Mouse (Mus musculus) forebrain, embryonic 13.5 days (tissue): ENCODE data around the gene Ell. TPM values are rescaled to one million over a fixed set of nuclear protein-coding genes. Genes with fewer than 3 reads are reported as not detected.
A peak's percentile ranks its signal among the peaks of the same experiment; 100 is the strongest.
"Not testable (repeated sequence)": the region's sequence is repeated elsewhere in the genome, so short reads cannot be mapped to it uniquely, and the experiment has no call there.

ENCODE experiments used
- ATAC-seq: fragments of 200-750 bp; cut with Nextera tagmentation; 2 replicates; pipeline ENCODE4 v1.8.0; 2017
- H3K27ac ChIP-seq: fragments of 300-500 bp; sonication (generic); 2 replicates; pipeline ENCODE4 v1.5.1; 2015; ENCODE audit warnings: inconsistent platforms, mild to moderate bottlenecking, moderate library complexity
- H3K27me3 ChIP-seq: fragments of 300-500 bp; sonication (generic); 2 replicates; pipeline ENCODE4 v1.6.1; 2015; ENCODE audit warnings: mild to moderate bottlenecking, inconsistent platforms
- H3K36me3 ChIP-seq: fragments of 300-500 bp; sonication (generic); 2 replicates; pipeline ENCODE4 v1.6.1; 2015; ENCODE audit warnings: mild to moderate bottlenecking, inconsistent platforms; ENCODE audit not compliant: poor library complexity, severe bottlenecking
- H3K4me1 ChIP-seq: fragments of 300-500 bp; sonication (generic); 2 replicates; pipeline ENCODE4 v1.6.1; 2015; ENCODE audit warnings: inconsistent platforms
- H3K4me2 ChIP-seq: fragments of 300-500 bp; sonication (generic); 2 replicates; pipeline ENCODE4 v1.6.1; 2015; ENCODE audit warnings: inconsistent platforms, mild to moderate bottlenecking, moderate library complexity
- H3K4me3 ChIP-seq: fragments of 300-500 bp; sonication (generic); 2 replicates; pipeline ENCODE4 v1.5.1; 2015; ENCODE audit warnings: mild to moderate bottlenecking, inconsistent platforms
- H3K9ac ChIP-seq: fragments of 300-500 bp; sonication (generic); 2 replicates; pipeline ENCODE4 v1.6.1; 2015; ENCODE audit warnings: mild to moderate bottlenecking, inconsistent platforms
- H3K9me3 ChIP-seq: fragments of 300-500 bp; sonication (generic); replicated peaks from 2 replicates; pipeline ENCODE4 v1.6.1; 2016; ENCODE audit warnings: inconsistent platforms
- WGBS: fragments of 180-500 bp; shearing (Covaris S2); methylation state at CpG from one replicate; pipeline ENCODE4 v1.1.7; 2015; 5-methylcytosine and 5-hydroxymethylcytosine counted together
- polyA plus RNA-seq: library from polyadenylated mRNA; unstranded; fragments of >200 nt; fragmentation: Nextera tagmentation; extraction: Ambion mirVana; gene quantifications from 2 replicates; pipeline ENCODE4 v1.2.1, GENCODE M21; 2015

The Ell gene
- polyA plus RNA-seq, 1 experiment from 2014 or later, result 16.6 TPM

GRCm38 (mm10) chr8:70510228-70510915, 28.9 kb upstream of the Ell start, which contains the start of gene Uba52:
Gene Uba52 (minus strand): TSS chr8:70510801.
- no peaks in the 10 kb centered on the region for H3K27me3 ChIP-seq
- peaks cover 48% of the 10 kb centered on the region for H3K36me3 ChIP-seq
- H3K4me3 ChIP-seq, result peak within 1 kb of the TSS; percentile 98
- ATAC-seq, result peak; percentile 88
- peak within 1 kb of the TSS; percentile 99 for H3K4me2 ChIP-seq
- H3K27ac ChIP-seq, result peak within 1 kb of the TSS; percentile 92
- peaks cover 34% of the 10 kb centered on the region for H3K4me1 ChIP-seq
- H3K9ac ChIP-seq, result peak within 1 kb of the TSS; percentile 98
- H3K9me3 ChIP-seq, result no peaks in the 10 kb centered on the region
- 1% methylated on average over 63 of the region's 74 CpGs for WGBS

GRCm38 (mm10) chr8:70511174-70511573, 28.1 kb upstream of the Ell start:
- peak overlapping the region; percentile 98 for H3K9ac ChIP-seq
- peak overlapping the region; percentile 98 for H3K4me3 ChIP-seq
- peaks cover 26% of the 10 kb centered on the region for H3K4me1 ChIP-seq
- H3K36me3 ChIP-seq, result peaks cover 50% of the 10 kb centered on the region
- H3K9me3 ChIP-seq, ATAC-seq, H3K27me3 ChIP-seq: not testable (repeated sequence)
- H3K27ac ChIP-seq, result peak overlapping the region; percentile 92; the same call in 1 of the 2 replicates
- H3K4me2 ChIP-seq, result peak overlapping the region; percentile 99
- WGBS, result 90% methylated on average over 6 of the region's 6 CpGs

GRCm38 (mm10) chr8:70511770-70512169, 27.5 kb upstream of the Ell start:
- Histone ChIP-seq H3K9me3 (no peaks in the 10 kb centered on the region), H3K4me1 (peaks cover 26% of the 10 kb centered on the region), H3K27me3 (no peaks in the 10 kb centered on the region), H3K9ac (no peak overlapping the region), H3K4me3 (no peak overlapping the region), H3K4me2 (peak overlapping the region; percentile 99; the same call in 1 of the 2 replicates), H3K36me3 (peaks cover 56% of the 10 kb centered on the region), H3K27ac (no peak overlapping the region)
- WGBS, result 98% methylated on average over 2 of the region's 2 CpGs
- no peak for ATAC-seq

GRCm38 (mm10) chr8:70512253-70512903, 26.9 kb upstream of the Ell start:
- H3K27ac ChIP-seq, result no peak overlapping the region
- H3K4me1 ChIP-seq, result peaks cover 26% of the 10 kb centered on the region
- H3K4me2 ChIP-seq, result no peak overlapping the region
- H3K36me3 ChIP-seq, result peaks cover 51% of the 10 kb centered on the region
- ATAC-seq, result no peak
- no peaks in the 10 kb centered on the region for H3K9me3 ChIP-seq
- H3K9ac ChIP-seq, result no peak overlapping the region
- no peaks in the 10 kb centered on the region for H3K27me3 ChIP-seq
- WGBS, result 93% methylated on average over 11 of the region's 11 CpGs
- H3K4me3 ChIP-seq, result no peak overlapping the region

- peaks cover 22% of the 10 kb centered on the region for H3K4me1 ChIP-seq
- ATAC-seq, result no peak
- no peak overlapping the region for H3K9ac ChIP-seq
- H3K27ac ChIP-seq, result no peak overlapping the region
- H3K36me3 ChIP-seq, result peaks cover 51% of the 10 kb centered on the region
- no peaks in the 10 kb centered on the region for H3K27me3 ChIP-seq
- no peak overlapping the region for H3K4me3 ChIP-seq
- WGBS, result 73% methylated on average over 2 of the region's 2 CpGs
- no peak overlapping the region for H3K4me2 ChIP-seq
- H3K9me3 ChIP-seq, result no peaks in the 10 kb centered on the region
Measured at GRCm38 (mm10) chr8:70513441-70513840, 25.8 kb upstream of the Ell start.

GRCm38 (mm10) chr8:70517940-70518643, 21.2 kb upstream of the Ell start:
- Histone ChIP-seq H3K4me1 (peaks cover 10% of the 10 kb centered on the region), H3K9me3 (no peaks in the 10 kb centered on the region), H3K36me3 (peaks cover 46% of the 10 kb centered on the region), H3K4me3 (no peak overlapping the region), H3K27me3 (no peaks in the 10 kb centered on the region), H3K27ac (no peak overlapping the region), H3K4me2 (no peak overlapping the region), H3K9ac (no peak overlapping the region)
- ATAC-seq, result no peak
- WGBS, result 76% methylated on average over 10 of the region's 10 CpGs

GRCm38 (mm10) chr8:70519043-70519442, 20.2 kb upstream of the Ell start:
- Histone ChIP-seq H3K9ac (no peak overlapping the region), H3K36me3 (peaks cover 37% of the 10 kb centered on the region), H3K4me3 (no peak overlapping the region), H3K4me1 (peaks cover 10% of the 10 kb centered on the region), H3K27me3 (no peaks in the 10 kb centered on the region), H3K9me3 (no peaks in the 10 kb centered on the region), H3K4me2 (no peak overlapping the region), H3K27ac (no peak overlapping the region)
- WGBS, result 96% methylated on average over 6 of the region's 6 CpGs
- no peak for ATAC-seq

GRCm38 (mm10) chr8:70519606-70520005, 19.7 kb upstream of the Ell start:
- Histone ChIP-seq H3K4me3 (no peak overlapping the region), H3K9ac (no peak overlapping the region), H3K4me2 (no peak overlapping the region), H3K27me3 (no peaks in the 10 kb centered on the region), H3K4me1 (peaks cover 10% of the 10 kb centered on the region), H3K36me3 (peaks cover 34% of the 10 kb centered on the region), H3K9me3 (no peaks in the 10 kb centered on the region), H3K27ac (no peak overlapping the region)
- 59% methylated on average over 2 of the region's 2 CpGs for WGBS
- ATAC-seq, result no peak

- Histone ChIP-seq H3K36me3 (peaks cover 17% of the 10 kb centered on the region), H3K4me3 (peak overlapping the region; percentile 76), H3K4me2 (peak overlapping the region; percentile 80), H3K27me3 (no peaks in the 10 kb centered on the region), H3K4me1 (peaks cover 22% of the 10 kb centered on the region), H3K27ac (peak overlapping the region; percentile 84), H3K9me3 (no peaks in the 10 kb centered on the region), H3K9ac (peak overlapping the region; percentile 77)
- ATAC-seq, result peak; percentile 88
- WGBS, result under 1% methylated on average over 51 of the region's 51 CpGs
Measured at GRCm38 (mm10) chr8:70522592-70523403, 16.5 kb upstream of the Ell start.

GRCm38 (mm10) chr8:70527111-70527511, 12.1 kb upstream of the Ell start:
- Histone ChIP-seq H3K36me3 (peaks cover 27% of the 10 kb centered on the region), H3K9me3 (no peaks in the 10 kb centered on the region), H3K27ac (peak overlapping the region; percentile 2; the same call in 1 of the 2 replicates), H3K4me1 (peaks cover 33% of the 10 kb centered on the region), H3K27me3 (no peaks in the 10 kb centered on the region), H3K4me3 (peak overlapping the region; percentile 77), H3K4me2 (peak overlapping the region; percentile 88), H3K9ac (peak overlapping the region; percentile 92)
- WGBS, result 2% methylated on average over 8 of the region's 8 CpGs
- ATAC-seq, result no peak

- WGBS, result 1% methylated on average over 50 of the region's 61 CpGs
- H3K4me3 ChIP-seq, result peak within 1 kb of the TSS; percentile 77
- H3K36me3 ChIP-seq, result peaks cover 33% of the 10 kb centered on the region
- H3K9me3 ChIP-seq, result no peaks in the 10 kb centered on the region
- peak; percentile 96 for ATAC-seq
- peak within 1 kb of the TSS; percentile 92 for H3K9ac ChIP-seq
- peak within 1 kb of the TSS; percentile 79 for H3K27ac ChIP-seq
- no peaks in the 10 kb centered on the region for H3K27me3 ChIP-seq
- peaks cover 28% of the 10 kb centered on the region for H3K4me1 ChIP-seq
- H3K4me2 ChIP-seq, result peak within 1 kb of the TSS; percentile 88
Measured at GRCm38 (mm10) chr8:70527512-70528181, 11.6 kb upstream of the Ell start, which contains the start of the genes Fkbp8 and Kxd1. Gene Fkbp8 (plus strand): TSS chr8:70527724. Gene Kxd1 (minus strand): TSS chr8:70527956.
